ENCODE assay signal across 8 mouse cellular contexts in the genomic region with DNA sequence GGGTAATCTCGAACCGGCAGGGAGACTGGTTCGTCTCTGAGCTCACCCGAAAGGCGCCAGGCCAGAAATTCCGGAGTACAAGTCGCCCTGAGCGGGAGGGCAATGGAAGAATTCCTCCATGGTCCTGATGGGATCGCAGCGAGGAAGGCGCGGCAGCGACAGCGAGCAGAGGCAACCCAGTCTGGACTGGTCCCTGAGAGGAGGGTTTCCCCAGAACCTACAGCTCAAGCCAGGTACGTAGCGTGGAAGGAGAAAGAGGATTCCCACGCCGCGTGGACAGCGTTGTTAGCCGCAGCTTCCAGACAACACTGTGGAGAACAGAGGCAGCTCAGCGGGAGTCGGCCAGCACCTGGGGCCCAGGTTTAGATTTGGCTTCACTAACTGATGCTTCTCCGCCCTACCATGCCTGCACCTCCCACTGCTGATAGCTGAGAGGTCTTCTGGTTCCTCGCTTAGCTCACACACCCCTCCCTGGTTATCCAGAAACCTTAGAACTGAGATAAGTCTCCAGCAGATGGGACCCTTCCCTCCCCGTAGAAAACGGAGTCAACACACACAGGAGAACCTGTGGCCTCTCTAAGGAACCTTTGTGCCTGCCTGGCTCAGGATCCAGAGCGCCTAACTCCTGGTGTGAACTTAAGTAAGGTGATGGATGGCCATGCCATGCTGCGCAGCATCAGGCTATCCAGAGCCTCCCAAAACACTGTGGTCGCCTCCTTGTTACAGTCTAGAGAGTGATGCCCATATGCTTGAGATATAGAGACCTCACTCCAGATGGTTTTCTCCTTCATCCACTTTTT. TPM values are rescaled to one million over a fixed set of nuclear protein-coding genes. Genes with fewer than 3 reads are reported as not detected.
DNase-seq lines count a peak whose midpoint lies in the region; ATAC-seq and TF ChIP-seq lines count a peak whose summit lies in the region.

No protein-coding gene starts in this region.

- ATAC-seq in megakaryocyte, adult 5-6 weeks (ENCODE audit: poor library complexity, severe bottlenecking), result no peak
- peak; percentile 79 for ATAC-seq in hindbrain, embryonic 14.5 days (ENCODE audit: low FRiP score)
- peak; percentile 19; the same call in 1 of the 2 replicates for ATAC-seq in limb, embryonic 14.5 days (ENCODE audit: low FRiP score, low read depth)

- H3K4me1 ChIP-seq in megakaryocyte, embryonic 14.5 days, result peaks cover 11% of the 10 kb centered on the region; the same call in 1 of the 2 replicates
- peaks cover 12% of the 10 kb centered on the region; the same call in 1 of the 2 replicates for H3K4me1 ChIP-seq in embryonic facial prominence, embryonic 10.5 days
- H3K4me1 ChIP-seq in hindbrain, embryonic 14.5 days (replicated peaks; ENCODE audit: control insufficient read depth, insufficient read depth, low read length), result peaks cover 10% of the 10 kb centered on the region
- 0 out of 2 replicates have a peak, but pooled peaks cover 4% of the 10 kb centered on the region for H3K4me1 ChIP-seq in limb, embryonic 14.5 days (ENCODE audit: control insufficient read depth, insufficient read depth, low read length)
- H3K4me1 ChIP-seq in lung, adult 2 months (ENCODE audit: control insufficient read depth, insufficient read depth, low read length), result no peaks in the 10 kb centered on the region

- no peaks in the 10 kb centered on the region for H3K36me3 ChIP-seq in megakaryocyte, embryonic 14.5 days (replicated peaks; ENCODE audit: low read length)
- H3K36me3 ChIP-seq in embryonic facial prominence, embryonic 10.5 days (replicated peaks), result no peaks in the 10 kb centered on the region
- H3K36me3 ChIP-seq in hindbrain, embryonic 14.5 days (replicated peaks; ENCODE audit: control insufficient read depth, insufficient read depth), result no peaks in the 10 kb centered on the region
- H3K36me3 ChIP-seq in limb, embryonic 14.5 days (ENCODE audit: control insufficient read depth, insufficient read depth, low read length), result no peaks in the 10 kb centered on the region

- 2% methylated on average over 30 of the region's 30 CpGs for WGBS in embryonic facial prominence, embryonic 10.5 days
- under 1% methylated on average over 30 of the region's 30 CpGs for WGBS in hindbrain, embryonic 14.5 days
- WGBS in limb, embryonic 14.5 days, result 3% methylated on average over 28 of the region's 30 CpGs
- 4% methylated on average over 30 of the region's 30 CpGs for WGBS in lung, adult 2 months

- peak overlapping the region; percentile 70; the same call in 1 of the 2 replicates for H3K27ac ChIP-seq in embryonic facial prominence, embryonic 10.5 days (replicated peaks)
- H3K27ac ChIP-seq in hindbrain, embryonic 14.5 days, result peak overlapping the region; percentile 75
- no peak overlapping the region for H3K27ac ChIP-seq in limb, embryonic 14.5 days (replicated peaks; ENCODE audit: low read depth, low read length)

- peak overlapping the region; percentile 80 for H3K9ac ChIP-seq in hindbrain, embryonic 14.5 days
- H3K9ac ChIP-seq in limb, embryonic 14.5 days (ENCODE audit: low read depth, low read length, severe bottlenecking), result peak overlapping the region; percentile 55

- no peak for TF ChIP-seq CTCF in lung, adult 2 months (IDR thresholded peaks at IDR 0.05; ENCODE audit: insufficient read depth, low read length)

- peak overlapping the region; percentile 54 for H3K4me3 ChIP-seq in megakaryocyte, embryonic 14.5 days (replicated peaks)
- peak overlapping the region; percentile 75 for H3K4me3 ChIP-seq in embryonic facial prominence, embryonic 10.5 days
- H3K4me3 ChIP-seq in hindbrain, embryonic 14.5 days (replicated peaks; ENCODE audit: low read length), result peak overlapping the region; percentile 66
- H3K4me3 ChIP-seq in limb, embryonic 14.5 days (replicated peaks; ENCODE audit: low read length), result peak overlapping the region; percentile 55
- H3K4me3 ChIP-seq in lung, adult 2 months (replicated peaks; ENCODE audit: extremely low read depth, low read depth, low read length), result no peak overlapping the region

- no peak for TF ChIP-seq POLR2A in limb, embryonic 14.5 days (IDR thresholded peaks at IDR 0.05; ENCODE audit: borderline replicate concordance, extremely low read depth, insufficient read depth, insufficient read length)
- TF ChIP-seq POLR2A in lung, adult 2 months (IDR thresholded peaks at IDR 0.05; ENCODE audit: borderline replicate concordance, extremely low read depth, low read depth, low read length), result no peak

- peak overlapping the region; percentile 90 for H3K4me2 ChIP-seq in hindbrain, embryonic 14.5 days (replicated peaks)
- peak overlapping the region; percentile 99 for H3K4me2 ChIP-seq in limb, embryonic 14.5 days (replicated peaks; ENCODE audit: low read depth, low read length, severe bottlenecking)

- DNase-seq in embryonic facial prominence, embryonic 10.5 days (ENCODE audit: low spot score), result no peak
- peak; percentile 42 for DNase-seq in hindbrain, embryonic 14.5 days (ENCODE audit: low spot score)
- DNase-seq in limb, embryonic 14.5 days (ENCODE audit: low spot score), result peak; percentile 10
- DNase-seq in right cerebral cortex, adult 18-20 months, result peak; percentile 28
- no peak for DNase-seq in adrenal gland, postnatal 36 days
- no peak for DNase-seq in lung, adult 2 months

- H3K9me3 ChIP-seq in megakaryocyte, embryonic 14.5 days, result peaks cover 13% of the 10 kb centered on the region
- H3K9me3 ChIP-seq in embryonic facial prominence, embryonic 10.5 days, result no peaks in the 10 kb centered on the region
- no peaks in the 10 kb centered on the region for H3K9me3 ChIP-seq in hindbrain, embryonic 14.5 days (ENCODE audit: control insufficient read depth, low read length)
- no peaks in the 10 kb centered on the region for H3K9me3 ChIP-seq in limb, embryonic 14.5 days (ENCODE audit: control insufficient read depth, low read length)

- peaks cover 24% of the 10 kb centered on the region for H3K27me3 ChIP-seq in megakaryocyte, embryonic 14.5 days (replicated peaks)
- H3K27me3 ChIP-seq in embryonic facial prominence, embryonic 10.5 days (replicated peaks; ENCODE audit: low read depth, poor library complexity, severe bottlenecking), result peaks cover 41% of the 10 kb centered on the region
- peaks cover 6% of the 10 kb centered on the region for H3K27me3 ChIP-seq in hindbrain, embryonic 14.5 days (ENCODE audit: control insufficient read depth, insufficient read depth, low read length)
- peaks cover 25% of the 10 kb centered on the region for H3K27me3 ChIP-seq in limb, embryonic 14.5 days (ENCODE audit: control insufficient read depth, insufficient read depth, low read length)

RNA-seq across cellular contexts. Expression of gene Galntl6, which starts 0.6 kb away (rescaled TPM):
- polyA plus RNA-seq in megakaryocyte, embryonic 14.5 days (2012; ENCODE audit: insufficient read depth, low replicate concordance), result not detected in 2 replicates
- not detected in 2 replicates for total RNA-seq in megakaryocyte, adult 5-6 weeks (2015)
- total RNA-seq in megakaryocyte, adult 5-6 weeks (2017), result 0.22 TPM in 1 of 2 replicates, not detected in the other
- 0.22 and 0.25 TPM in 2 replicates for polyA plus RNA-seq in embryonic facial prominence, embryonic 10.5 days (2016; fragmentation: Nextera tagmentation; extraction: Ambion mirVana)
- 16.7 and 16.9 TPM in 2 replicates for polyA plus RNA-seq in hindbrain, embryonic 14.5 days (2014; fragmentation: Nextera tagmentation; extraction: Ambion mirVana)
- 0.57 and 1.3 TPM in 2 replicates for polyA plus RNA-seq in limb, embryonic 14.5 days (2012; rRNA removed)
- 0.65 and 0.75 TPM in 2 replicates for polyA plus RNA-seq in limb, embryonic 14.5 days (2014; fragmentation: Nextera tagmentation; extraction: Ambion mirVana)
- total RNA-seq in adrenal gland, postnatal 36 days (2021), result under 1 TPM in 1 of 2 experiments, not detected in 1; 0.30 TPM
- 0.09 TPM in 1 of 2 replicates, not detected in the other for polyA plus RNA-seq in lung, adult 2 months (2012; rRNA removed)

RNA-seq across cellular contexts. Expression of gene BC030500, which starts 1.5 kb away (rescaled TPM):
- polyA plus RNA-seq in megakaryocyte, embryonic 14.5 days (2012; ENCODE audit: insufficient read depth, low replicate concordance), result not detected in 2 replicates
- not detected in 2 replicates for total RNA-seq in megakaryocyte, adult 5-6 weeks (2015)
- not detected in 2 replicates for total RNA-seq in megakaryocyte, adult 5-6 weeks (2017)
- 0.48 and 0.86 TPM in 2 replicates for polyA plus RNA-seq in embryonic facial prominence, embryonic 10.5 days (2016; fragmentation: Nextera tagmentation; extraction: Ambion mirVana)
- polyA plus RNA-seq in hindbrain, embryonic 14.5 days (2014; fragmentation: Nextera tagmentation; extraction: Ambion mirVana), result 11.8 and 12.0 TPM in 2 replicates
- 0.91 and 1.5 TPM in 2 replicates for polyA plus RNA-seq in limb, embryonic 14.5 days (2012; rRNA removed)
- 0.72 and 0.83 TPM in 2 replicates for polyA plus RNA-seq in limb, embryonic 14.5 days (2014; fragmentation: Nextera tagmentation; extraction: Ambion mirVana)
- not detected for total RNA-seq in adrenal gland, postnatal 36 days (2021)
- polyA plus RNA-seq in lung, adult 2 months (2012; rRNA removed), result 0.13 and 0.44 TPM in 2 replicates

Comparison
In these comparisons a context has a peak if more than half of its experiments do, and no peak if none do; other contexts are left out.
1. DNase-seq: peak in hindbrain, embryonic 14.5 days (single experiment), limb, embryonic 14.5 days (single experiment) and right cerebral cortex, adult 18-20 months (single experiment); none in embryonic facial prominence, embryonic 10.5 days (single experiment), adrenal gland, postnatal 36 days (0 of 2) and lung, adult 2 months (single experiment).